Mouse (Mus musculus) layer of hippocampus, adult 9-11 months (tissue): ENCODE results near the gene Klf4.

Experiments used
- DNase-seq: peaks from one replicate; pipeline ENCODE4 v3.0.0; 2022

Gene Klf4

GRCm38 (mm10) chr4:55523921-55524320 is 8.3 kb downstream of the Klf4 start:
- no peak for DNase-seq

- DNase-seq = no peak
Observed at GRCm38 (mm10) chr4:55517438-55517837, 14.8 kb downstream of the Klf4 start.

- no peak for DNase-seq
Observed at GRCm38 (mm10) chr4:55516048-55516447, 16.2 kb downstream of the Klf4 start.

GRCm38 (mm10) chr4:55514733-55515176 is 17.5 kb downstream of the Klf4 start:
- peak; percentile 71 for DNase-seq

- no peak for DNase-seq
Observed at GRCm38 (mm10) chr4:55513615-55514279, 18.5 kb downstream of the Klf4 start.

- no peak for DNase-seq
Observed at GRCm38 (mm10) chr4:55511389-55511788, 20.9 kb downstream of the Klf4 start.

- DNase-seq = no peak
Observed at GRCm38 (mm10) chr4:55508712-55509111, 23.6 kb downstream of the Klf4 start.

GRCm38 (mm10) chr4:55498621-55499020 is 33.6 kb downstream of the Klf4 start:
- DNase-seq = no peak

- no peak for DNase-seq
Observed at GRCm38 (mm10) chr4:55496416-55496815, 35.9 kb downstream of the Klf4 start.

- DNase-seq = no peak
Observed at GRCm38 (mm10) chr4:55493261-55493660, 39.0 kb downstream of the Klf4 start.

GRCm38 (mm10) chr4:55489328-55489727 is 42.9 kb downstream of the Klf4 start:
- no peak for DNase-seq

- no peak for DNase-seq
Observed at GRCm38 (mm10) chr4:55488604-55489003, 43.7 kb downstream of the Klf4 start.

- DNase-seq = peak; percentile 25
Observed at GRCm38 (mm10) chr4:55480322-55480767, 51.9 kb downstream of the Klf4 start.

GRCm38 (mm10) chr4:55478333-55478732 is 53.9 kb downstream of the Klf4 start:
- no peak for DNase-seq

GRCm38 (mm10) chr4:55477933-55478332 is 54.3 kb downstream of the Klf4 start:
- peak; percentile 10 for DNase-seq

GRCm38 (mm10) chr4:55477210-55477759 is 55.0 kb downstream of the Klf4 start:
- no peak for DNase-seq
